Mouse (Mus musculus) adrenal gland, postnatal 36 days (tissue): ENCODE measurements around the gene Galnt4. TPM values are rescaled to one million over a fixed set of nuclear protein-coding genes. Genes with fewer than 3 reads are reported as not detected.

ENCODE experiments used
- DNase-seq, 2 experiments: peaks; one replicate each; pipeline ENCODE4 v3.0.0; 2021; ENCODE audit warnings: mixed read lengths in 1 of 2
- long read RNA-seq, 2 experiments: library from polyadenylated mRNA; stranded (forward); transcript quantifications; one replicate each; pipeline ENCODE4 v2.0.0; 2021; ENCODE audit warnings: borderline sequencing depth in 2 of 2
- total RNA-seq, 2 experiments: library from RNA; stranded (reverse); gene quantifications; 2 replicates each; pipeline ENCODE4 v1.2.3; 2021

Galnt4 gene
- 1 to 10 TPM; 6.0 to 7.1 TPM for total RNA-seq
- long read RNA-seq, experiment 1, full-length matches to known transcripts, result 2 of 2 reads
- long read RNA-seq, experiment 1, partial matches to known transcripts, result 0 of 2 reads
- long read RNA-seq, experiment 1, other reads (novel, unspliced or antisense), result 0 of 2 reads
- long read RNA-seq, experiment 2, full-length matches to known transcripts, result 2 of 2 reads
- long read RNA-seq, experiment 2, partial matches to known transcripts, result 0 of 2 reads
- long read RNA-seq, experiment 2, other reads (novel, unspliced or antisense), result 0 of 2 reads

- peak; percentile 86 to 89 for DNase-seq
Measured at GRCm38 (mm10) chr10:99107964-99108363, at the start of gene Galnt4. Gene Galnt4, plus strand, starts transcription at chr10:99108159.

GRCm38 (mm10) chr10:99060588-99060987 lies 47.4 kb upstream of the Galnt4 start:
- DNase-seq, result no peak

- DNase-seq, result no peak
Measured at GRCm38 (mm10) chr10:99061418-99061817, 46.5 kb upstream of the Galnt4 start.

- no peak for DNase-seq
Measured at GRCm38 (mm10) chr10:99062546-99062945, 45.4 kb upstream of the Galnt4 start.

GRCm38 (mm10) chr10:99076113-99076895 lies 31.7 kb upstream of the Galnt4 start:
- no peak for DNase-seq

GRCm38 (mm10) chr10:99078621-99079020 lies 29.3 kb upstream of the Galnt4 start:
- DNase-seq, result no peak

GRCm38 (mm10) chr10:99081569-99081990 lies 26.4 kb upstream of the Galnt4 start:
- no peak for DNase-seq

- DNase-seq, result peak; percentile 80 to 85
Measured at GRCm38 (mm10) chr10:99083431-99084003, 24.4 kb upstream of the Galnt4 start.

GRCm38 (mm10) chr10:99084397-99085239 lies 23.3 kb upstream of the Galnt4 start:
- peak; percentile 91 to 93 for DNase-seq

GRCm38 (mm10) chr10:99085240-99085587 lies 22.7 kb upstream of the Galnt4 start:
- no peak for DNase-seq

GRCm38 (mm10) chr10:99086029-99086428 lies 21.9 kb upstream of the Galnt4 start:
- DNase-seq, result no peak

GRCm38 (mm10) chr10:99089906-99090305 lies 18.1 kb upstream of the Galnt4 start:
- no peak for DNase-seq

- no peak for DNase-seq
Measured at GRCm38 (mm10) chr10:99093364-99093763, 14.6 kb upstream of the Galnt4 start.

GRCm38 (mm10) chr10:99095114-99095513 lies 12.8 kb upstream of the Galnt4 start:
- no peak for DNase-seq

GRCm38 (mm10) chr10:99097374-99097773 lies 10.6 kb upstream of the Galnt4 start:
- DNase-seq, result peak; percentile 32 to 45

- no peak for DNase-seq
Measured at GRCm38 (mm10) chr10:99105522-99105921, 2.4 kb upstream of the Galnt4 start.

GRCm38 (mm10) chr10:99106311-99106702 lies 1.7 kb upstream of the Galnt4 start:
- DNase-seq, result no peak

- peak; percentile 90 to 92 for DNase-seq
Measured at GRCm38 (mm10) chr10:99106703-99107631, 992 bp upstream of the Galnt4 start, which contains the start of gene Poc1b. Gene Poc1b, plus strand, starts transcription at chr10:99107036.

GRCm38 (mm10) chr10:99108431-99108982 lies 548 bp downstream of the Galnt4 start:
- DNase-seq, result no peak

GRCm38 (mm10) chr10:99113533-99113932 lies 5.6 kb downstream of the Galnt4 start:
- no peak for DNase-seq

GRCm38 (mm10) chr10:99114295-99114694 lies 6.3 kb downstream of the Galnt4 start:
- DNase-seq, result no peak
